In genomic region chr17:47671988-47672310, GRCm38 (mm10) we compare ENCODE assay signal across 8 mouse cellular contexts. TPM values are rescaled to one million over a fixed set of nuclear protein-coding genes. Genes with fewer than 3 reads are reported as not detected.
DNase-seq lines count a peak whose midpoint lies in the region; ATAC-seq and TF ChIP-seq lines count a peak whose summit lies in the region.

No protein-coding gene starts in this region.

- no peak for DNase-seq in heart, postnatal 0 days (ENCODE audit: low spot score)
- no peak for DNase-seq in heart, adult 9 months (ENCODE audit: low spot score in 2 of 2)
- DNase-seq in hindbrain, embryonic 11.5 days (ENCODE audit: low spot score), result no peak
- no peak for DNase-seq in midbrain, embryonic 11.5 days (ENCODE audit: low spot score, missing footprints)
- no peak for DNase-seq in adrenal gland, postnatal 25 days
- DNase-seq in adrenal gland, adult (ENCODE audit: inconsistent age in 2 of 2, low spot score in 1 of 2), result no peak
- DNase-seq in right cerebral cortex, adult 18-20 months, result no peak

- no peak overlapping the region for H3K27ac ChIP-seq in heart, postnatal 0 days (ENCODE audit: low read depth)
- no peak overlapping the region for H3K27ac ChIP-seq in cortical plate, adult 2 months (ENCODE audit: insufficient read depth, low read length)
- H3K27ac ChIP-seq in hindbrain, embryonic 11.5 days (ENCODE audit: low read depth, low read length), result no peak overlapping the region
- H3K27ac ChIP-seq in midbrain, embryonic 11.5 days (ENCODE audit: low read depth, low read length), result no peak overlapping the region

- H3K4me2 ChIP-seq in heart, postnatal 0 days (ENCODE audit: low read depth, low read length), result peak overlapping the region; percentile 83
- H3K4me2 ChIP-seq in hindbrain, embryonic 11.5 days (replicated peaks; ENCODE audit: low read depth, low read length), result peak overlapping the region; percentile 78
- peak overlapping the region; percentile 60 for H3K4me2 ChIP-seq in midbrain, embryonic 11.5 days

- no peak for TF ChIP-seq POLR2A in cortical plate, adult 2 months (IDR thresholded peaks at IDR 0.05; ENCODE audit: extremely low read depth, insufficient read depth, low read length)

- H3K4me1 ChIP-seq in heart, postnatal 0 days (ENCODE audit: control insufficient read depth, insufficient read depth), result no peaks in the 10 kb centered on the region; the same call in 1 of the 2 replicates
- peaks cover 4% of the 10 kb centered on the region for H3K4me1 ChIP-seq in cortical plate, adult 2 months (ENCODE audit: control insufficient read depth, insufficient read depth, low read length)
- H3K4me1 ChIP-seq in hindbrain, embryonic 11.5 days (replicated peaks; ENCODE audit: control insufficient read depth, insufficient read depth, low read length), result peaks cover 9% of the 10 kb centered on the region
- peaks cover 11% of the 10 kb centered on the region for H3K4me1 ChIP-seq in midbrain, embryonic 11.5 days (ENCODE audit: control insufficient read depth, insufficient read depth, low read length)

- H3K4me3 ChIP-seq in heart, postnatal 0 days (ENCODE audit: low read depth, low read length), result peak overlapping the region; percentile 44
- peak overlapping the region; percentile 39 for H3K4me3 ChIP-seq in cortical plate, adult 2 months (ENCODE audit: insufficient read depth, low read length)
- peak overlapping the region; percentile 35 for H3K4me3 ChIP-seq in hindbrain, embryonic 11.5 days (ENCODE audit: low read depth, low read length)
- H3K4me3 ChIP-seq in midbrain, embryonic 11.5 days (ENCODE audit: low read depth, low read length), result peak overlapping the region; percentile 29

- WGBS in heart, postnatal 0 days, result 28% methylated on average over 14 of the region's 14 CpGs
- WGBS in hindbrain, embryonic 11.5 days, result 12% methylated on average over 14 of the region's 14 CpGs
- WGBS in midbrain, embryonic 11.5 days, result 8% methylated on average over 14 of the region's 14 CpGs

- peak; percentile 30; the same call in 1 of the 2 replicates for ATAC-seq in heart, postnatal 0 days (ENCODE audit: insufficient read depth, low read depth)
- peak; percentile 44; the same call in 1 of the 2 replicates for ATAC-seq in hindbrain, embryonic 11.5 days (ENCODE audit: low FRiP score)
- ATAC-seq in midbrain, embryonic 11.5 days (ENCODE audit: low FRiP score), result peak; percentile 72

- H3K27me3 ChIP-seq in heart, postnatal 0 days (ENCODE audit: control insufficient read depth, insufficient read depth, low read length), result no peaks in the 10 kb centered on the region
- peaks cover 7% of the 10 kb centered on the region; the same call in 1 of the 2 replicates for H3K27me3 ChIP-seq in hindbrain, embryonic 11.5 days (ENCODE audit: control insufficient read depth, insufficient read depth, low read length)
- peaks cover 12% of the 10 kb centered on the region for H3K27me3 ChIP-seq in midbrain, embryonic 11.5 days (ENCODE audit: control insufficient read depth, insufficient read depth, low read length)

- no peak for TF ChIP-seq EP300 in heart, postnatal 0 days (IDR thresholded peaks at IDR 0.05; ENCODE audit: low read depth)

- H3K9ac ChIP-seq in heart, postnatal 0 days (replicated peaks; ENCODE audit: low read depth, low read length), result peak overlapping the region; percentile 49; the same call in 1 of the 2 replicates
- peak overlapping the region; percentile 59 for H3K9ac ChIP-seq in hindbrain, embryonic 11.5 days (ENCODE audit: low read depth, low read length)
- peak overlapping the region; percentile 57 for H3K9ac ChIP-seq in midbrain, embryonic 11.5 days (ENCODE audit: low read length)

- H3K36me3 ChIP-seq in heart, postnatal 0 days (replicated peaks; ENCODE audit: control insufficient read depth, insufficient read depth, low read length), result 0 out of 2 replicates have a peak, but pooled peaks cover 10% of the 10 kb centered on the region
- no peaks in the 10 kb centered on the region for H3K36me3 ChIP-seq in hindbrain, embryonic 11.5 days (ENCODE audit: control insufficient read depth, insufficient read depth, low read length)
- H3K36me3 ChIP-seq in midbrain, embryonic 11.5 days (ENCODE audit: control insufficient read depth, insufficient read depth, low read length), result 0 out of 2 replicates have a peak, but pooled peaks cover 3% of the 10 kb centered on the region

- TF ChIP-seq CTCF in heart, postnatal 0 days (IDR thresholded peaks at IDR 0.05; ENCODE audit: low read depth), result no peak
- no peak for TF ChIP-seq CTCF in cortical plate, adult 2 months (IDR thresholded peaks at IDR 0.05; ENCODE audit: extremely low read depth, insufficient read depth, low read length)

- no peaks in the 10 kb centered on the region for H3K9me3 ChIP-seq in heart, postnatal 0 days (replicated peaks; ENCODE audit: control insufficient read depth, low read length)
- no peaks in the 10 kb centered on the region for H3K9me3 ChIP-seq in hindbrain, embryonic 11.5 days (ENCODE audit: control insufficient read depth, low read length)
- no peaks in the 10 kb centered on the region for H3K9me3 ChIP-seq in midbrain, embryonic 11.5 days (ENCODE audit: control insufficient read depth, low read length)

RNA-seq across cellular contexts. Expression of gene Tomm6, which starts 16.2 kb away (rescaled TPM):
- 141 and 171 TPM in 2 replicates for total RNA-seq in heart, postnatal 0 days (2014; rRNA removed; ENCODE audit: low replicate concordance)
- 334 and 345 TPM in 2 replicates for polyA plus RNA-seq in heart, postnatal 0 days (2015; fragmentation: Nextera tagmentation; extraction: Ambion mirVana)
- polyA plus RNA-seq in cortical plate, adult 2 months (2012; rRNA removed), result 164 and 167 TPM in 2 replicates
- 370 and 375 TPM in 2 replicates for polyA plus RNA-seq in hindbrain, embryonic 11.5 days (2014; fragmentation: Nextera tagmentation; extraction: Ambion mirVana)
- polyA plus RNA-seq in midbrain, embryonic 11.5 days (2014; fragmentation: Nextera tagmentation; extraction: Ambion mirVana), result 359 and 375 TPM in 2 replicates
- 213 and 228 TPM in 2 replicates for total RNA-seq in adrenal gland, postnatal 25 days (2021)

RNA-seq across cellular contexts. Expression of gene Frs3, which starts 16.9 kb away (rescaled TPM):
- total RNA-seq in heart, postnatal 0 days (2014; rRNA removed; ENCODE audit: low replicate concordance), result 6.1 and 18.9 TPM in 2 replicates
- polyA plus RNA-seq in heart, postnatal 0 days (2015; fragmentation: Nextera tagmentation; extraction: Ambion mirVana), result 3.7 and 4.2 TPM in 2 replicates
- 35.9 and 40.2 TPM in 2 replicates for polyA plus RNA-seq in cortical plate, adult 2 months (2012; rRNA removed)
- 7.9 and 8.6 TPM in 2 replicates for polyA plus RNA-seq in hindbrain, embryonic 11.5 days (2014; fragmentation: Nextera tagmentation; extraction: Ambion mirVana)
- 7.0 and 9.3 TPM in 2 replicates for polyA plus RNA-seq in midbrain, embryonic 11.5 days (2014; fragmentation: Nextera tagmentation; extraction: Ambion mirVana)
- total RNA-seq in adrenal gland, postnatal 25 days (2021), result 4.3 and 8.0 TPM in 2 replicates

RNA-seq across cellular contexts. Expression of gene Gm21981, which starts 22.3 kb away (rescaled TPM):
- 0.12 TPM in 1 of 2 replicates, not detected in the other for total RNA-seq in heart, postnatal 0 days (2014; rRNA removed; ENCODE audit: low replicate concordance)
- 0.19 and 0.22 TPM in 2 replicates for polyA plus RNA-seq in heart, postnatal 0 days (2015; fragmentation: Nextera tagmentation; extraction: Ambion mirVana)
- 5.8 and 6.7 TPM in 2 replicates for polyA plus RNA-seq in cortical plate, adult 2 months (2012; rRNA removed)
- polyA plus RNA-seq in hindbrain, embryonic 11.5 days (2014; fragmentation: Nextera tagmentation; extraction: Ambion mirVana), result 1.4 and 2.1 TPM in 2 replicates
- 1.7 and 2.3 TPM in 2 replicates for polyA plus RNA-seq in midbrain, embryonic 11.5 days (2014; fragmentation: Nextera tagmentation; extraction: Ambion mirVana)
- total RNA-seq in adrenal gland, postnatal 25 days (2021), result 0.91 TPM in 1 of 2 replicates, not detected in the other

RNA-seq across cellular contexts. Expression of gene Prickle4, which starts 22.6 kb away (rescaled TPM):
- 9.9 TPM in 1 of 2 replicates, not detected in the other for total RNA-seq in heart, postnatal 0 days (2014; rRNA removed; ENCODE audit: low replicate concordance)
- polyA plus RNA-seq in heart, postnatal 0 days (2015; fragmentation: Nextera tagmentation; extraction: Ambion mirVana), result 0.36 and 0.93 TPM in 2 replicates
- 0.59 and 1.3 TPM in 2 replicates for polyA plus RNA-seq in cortical plate, adult 2 months (2012; rRNA removed)
- polyA plus RNA-seq in hindbrain, embryonic 11.5 days (2014; fragmentation: Nextera tagmentation; extraction: Ambion mirVana), result 0.32 and 1.8 TPM in 2 replicates
- 0.72 and 2.1 TPM in 2 replicates for polyA plus RNA-seq in midbrain, embryonic 11.5 days (2014; fragmentation: Nextera tagmentation; extraction: Ambion mirVana)
- 1.7 and 4.3 TPM in 2 replicates for total RNA-seq in adrenal gland, postnatal 25 days (2021)

RNA-seq across cellular contexts. Expression of gene Usp49, which starts 41.5 kb away (rescaled TPM):
- 3.5 and 10.8 TPM in 2 replicates for total RNA-seq in heart, postnatal 0 days (2014; rRNA removed; ENCODE audit: low replicate concordance)
- 1.4 TPM in 2 replicates for polyA plus RNA-seq in heart, postnatal 0 days (2015; fragmentation: Nextera tagmentation; extraction: Ambion mirVana)
- polyA plus RNA-seq in cortical plate, adult 2 months (2012; rRNA removed), result 12.4 and 12.5 TPM in 2 replicates
- polyA plus RNA-seq in hindbrain, embryonic 11.5 days (2014; fragmentation: Nextera tagmentation; extraction: Ambion mirVana), result 8.7 and 9.1 TPM in 2 replicates
- 6.3 and 8.0 TPM in 2 replicates for polyA plus RNA-seq in midbrain, embryonic 11.5 days (2014; fragmentation: Nextera tagmentation; extraction: Ambion mirVana)
- 8.8 and 9.3 TPM in 2 replicates for total RNA-seq in adrenal gland, postnatal 25 days (2021)
